Mouse (Mus musculus) gastrocnemius, postnatal 14 days (tissue): ENCODE measurements around the gene Lfng. TPM values are rescaled to one million over a fixed set of nuclear protein-coding genes. Genes with fewer than 3 reads are reported as not detected.

Source experiments
- DNase-seq: peaks from one replicate; pipeline ENCODE4 v3.0.0; 2021; ENCODE audit warnings: mixed read lengths
- intact Hi-C: fragments of 180-260 bp; cut with DNase I; formaldehyde crosslinking; loops from one replicate; pipeline ENCODE4 v1.15.1; 2025; ENCODE audit warnings: low total_unique reads
- total RNA-seq, 2 experiments: library from RNA; stranded (reverse); gene quantifications; 2 replicates each; pipeline ENCODE4 v1.2.3; 2021

The Lfng gene
- total RNA-seq, 2 experiments from 2014 or later: 5.6 to 9.8 TPM

DNA sequence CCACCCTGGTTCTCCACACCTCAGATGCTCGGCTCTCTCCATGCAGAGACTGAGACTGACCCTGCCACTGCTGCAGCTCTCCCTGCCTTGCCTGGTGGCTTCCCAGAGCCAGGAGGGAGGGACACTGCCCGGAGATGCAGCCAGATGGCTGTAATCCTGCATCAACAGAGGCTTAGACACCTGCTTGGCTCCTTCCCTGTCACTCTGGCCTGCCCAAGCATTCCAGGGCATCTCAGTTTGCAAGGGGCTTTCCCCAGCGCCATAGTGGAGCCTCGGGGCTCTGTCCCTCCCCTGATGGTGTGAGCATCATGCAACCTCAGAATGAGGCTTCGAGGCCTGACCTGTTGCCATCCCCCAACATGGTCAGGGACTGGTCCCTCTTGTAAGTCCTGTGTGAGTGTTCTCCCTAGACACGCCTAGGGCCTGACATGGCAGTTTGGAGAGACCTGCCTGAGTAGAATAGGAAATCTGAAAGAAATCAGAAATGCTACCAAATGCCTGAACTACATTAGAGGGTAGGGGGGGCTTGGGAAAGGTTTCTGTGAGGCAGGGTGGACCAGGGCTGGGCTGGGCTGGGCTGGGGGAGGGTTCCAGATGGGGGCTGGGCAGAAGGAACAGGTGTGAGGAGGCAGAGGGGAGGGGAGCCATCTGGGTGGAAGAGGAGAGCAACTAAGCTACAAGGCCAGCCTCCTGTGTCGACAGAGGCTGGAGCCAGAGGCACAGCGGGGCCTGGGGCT, 24.0 kb upstream of the Lfng start:
- intact Hi-C loops: no loop called here

DNA sequence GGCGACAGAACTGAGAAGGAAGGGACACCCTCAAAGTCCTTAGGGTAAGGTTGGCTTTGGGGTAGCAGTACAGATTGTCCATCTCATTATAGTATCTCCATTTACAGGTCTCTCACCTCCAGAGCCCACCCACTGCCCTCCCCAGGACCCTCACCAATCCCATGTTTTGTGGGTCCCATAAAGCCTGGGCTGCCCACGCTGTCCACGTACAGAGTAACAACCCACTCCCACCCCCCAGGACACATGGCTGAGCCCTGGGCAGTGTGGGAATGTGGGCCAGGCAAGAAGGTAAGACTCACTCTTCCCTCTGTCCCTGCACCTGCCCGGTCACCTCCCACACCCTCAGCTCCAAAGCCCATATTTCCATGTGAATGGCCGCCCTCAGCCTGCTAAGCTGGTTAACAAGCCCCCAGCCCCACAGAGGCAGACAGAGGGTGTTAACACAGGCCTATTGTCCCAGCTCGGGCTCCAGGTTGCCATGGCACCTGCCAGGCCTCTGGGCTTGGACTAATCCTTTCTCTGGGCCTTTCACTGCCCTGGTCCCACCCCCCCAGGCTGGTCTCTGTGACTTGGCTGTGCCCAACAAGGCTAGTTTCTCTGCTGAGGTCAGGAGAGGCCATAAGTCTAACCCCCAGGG, 23.3 kb upstream of the Lfng start:
- intact Hi-C loops: no loop called here
- DNase-seq: no peak

More for the DNA sequence above, 24.0 kb upstream of the Lfng start:
- DNase-seq: peak; percentile 61

DNA sequence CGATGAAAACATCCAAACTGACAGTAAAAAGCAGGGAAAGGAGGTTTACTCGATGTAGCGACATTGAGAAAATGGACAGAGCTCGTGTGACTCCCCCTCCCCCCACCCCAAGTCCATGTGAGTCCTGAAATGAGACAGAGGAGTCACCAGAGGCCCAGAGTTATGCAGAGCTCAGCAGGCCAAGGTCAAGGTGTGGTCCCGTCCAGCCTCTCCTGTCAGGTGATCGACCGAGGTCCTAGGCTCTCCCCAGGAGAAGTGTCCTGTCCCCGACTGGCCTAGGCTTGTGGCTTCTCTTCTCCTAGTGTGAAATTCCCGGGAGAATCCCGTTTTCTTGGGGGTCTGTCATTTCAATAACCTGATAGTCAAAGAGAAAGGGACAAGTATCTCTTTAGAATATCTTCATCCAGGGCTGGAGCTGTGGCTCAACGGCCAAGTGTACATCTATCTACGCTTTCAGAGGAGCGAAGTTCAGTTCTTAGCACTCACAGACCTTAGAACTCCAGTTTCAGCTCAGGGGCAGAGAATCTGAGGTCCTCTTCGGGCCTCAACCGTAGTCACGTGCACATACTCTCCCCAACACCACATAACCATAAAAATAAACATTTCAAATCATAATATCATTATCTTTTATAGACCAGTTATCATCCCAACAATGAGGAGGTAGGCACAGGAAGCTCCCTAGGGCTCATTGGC, 17.9 kb upstream of the Lfng start:
- intact Hi-C loops: no loop called here
- DNase-seq: no peak

GRCm38 (mm10) chr5:140594846-140595245, 12.3 kb upstream of the Lfng start:
- intact Hi-C loops: no loop called here

GRCm38 (mm10) chr5:140596426-140596825, 10.7 kb upstream of the Lfng start:
- intact Hi-C loops: no loop called here
- no peak for DNase-seq

More at GRCm38 (mm10) chr5:140594846-140595245, 12.3 kb upstream of the Lfng start:
- no peak for DNase-seq

DNA sequence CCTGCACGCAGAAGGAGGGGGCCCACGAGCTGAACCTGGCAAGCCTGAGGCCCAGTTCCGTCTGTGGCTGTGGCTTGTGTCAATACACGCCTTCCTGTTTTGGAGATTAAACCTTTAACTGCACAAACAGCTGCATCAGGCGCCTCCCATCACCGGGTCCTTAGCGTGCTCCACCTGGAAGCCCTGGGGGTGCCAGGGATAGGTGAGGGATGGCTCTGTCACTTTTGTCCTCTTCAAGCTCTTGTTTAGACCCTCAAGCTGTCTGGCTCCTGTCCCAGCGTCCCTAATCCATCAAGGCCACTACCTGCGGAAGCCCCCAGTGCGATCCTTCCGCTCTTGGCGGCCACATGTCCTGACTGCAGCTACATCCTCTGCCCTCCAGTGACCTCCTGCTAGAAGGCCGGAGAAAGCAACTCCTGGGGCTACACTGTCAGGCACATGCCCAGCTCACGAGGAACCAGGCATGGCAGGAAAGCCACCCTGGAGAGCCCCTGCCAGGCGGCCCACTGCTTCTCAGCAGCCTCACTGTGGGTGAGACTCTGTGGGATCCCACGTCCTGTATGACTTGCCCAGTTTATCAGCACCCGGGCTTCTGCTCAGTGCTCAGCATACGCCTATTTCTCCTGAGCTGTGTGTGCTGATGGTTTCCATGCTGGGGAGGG, 10.1 kb upstream of the Lfng start:
- intact Hi-C loops: no loop called here
- DNase-seq: no peak

GRCm38 (mm10) chr5:140597787-140598186, 9.3 kb upstream of the Lfng start:
- DNase-seq: no peak
- intact Hi-C loops: no loop called here

GRCm38 (mm10) chr5:140599939-140600338, 7.2 kb upstream of the Lfng start:
- intact Hi-C loops: no loop called here
- DNase-seq: no peak

DNA sequence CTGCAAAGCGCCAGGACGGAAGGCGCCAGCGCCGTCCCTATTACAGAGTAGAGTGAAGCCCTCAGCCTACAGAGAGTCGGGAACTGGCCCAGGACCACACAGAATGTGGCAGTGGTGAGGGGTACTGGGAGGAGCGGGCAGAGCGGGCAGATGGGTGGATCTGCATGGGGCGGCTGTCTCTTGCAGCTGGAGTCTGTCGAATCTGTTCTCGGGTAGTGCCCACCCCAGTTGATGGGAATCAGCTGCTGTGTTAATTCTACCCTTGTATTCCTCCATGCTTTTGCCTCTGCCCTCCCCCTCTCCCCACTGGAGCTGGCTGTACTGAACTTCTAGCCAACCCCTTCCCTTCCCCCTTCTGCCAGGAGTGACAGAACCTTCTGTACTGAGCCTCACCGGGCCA, 5.4 kb upstream of the Lfng start:
- intact Hi-C loops: no loop called here
- no peak for DNase-seq

- no peak for DNase-seq
- intact Hi-C loops: no loop called here
Measured at GRCm38 (mm10) chr5:140602540-140602939, 4.6 kb upstream of the Lfng start.

- intact Hi-C loops: no loop called here
- no peak for DNase-seq
Measured at GRCm38 (mm10) chr5:140604386-140604785, 2.7 kb upstream of the Lfng start.

DNA sequence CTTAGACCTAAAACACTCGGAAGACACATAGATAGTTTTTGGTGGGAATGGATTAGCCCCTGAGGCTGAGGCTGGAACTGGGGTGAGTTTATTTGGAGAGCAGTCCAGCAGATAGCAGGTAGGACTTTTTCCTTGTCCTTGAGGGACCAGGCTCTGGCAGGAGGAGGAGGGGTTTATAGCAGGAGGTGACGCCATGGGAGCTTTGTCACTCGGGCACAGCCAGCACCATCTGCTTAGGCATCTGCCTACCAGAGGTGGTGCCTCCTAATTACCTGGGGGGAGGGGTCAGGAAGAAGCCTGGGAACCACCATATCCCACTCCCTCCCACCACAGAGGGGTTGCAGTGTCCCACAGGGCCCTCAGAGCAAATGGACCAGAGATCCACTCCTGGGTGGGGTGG, 1.9 kb upstream of the Lfng start:
- no peak for DNase-seq
- intact Hi-C loops: no loop called here

DNA sequence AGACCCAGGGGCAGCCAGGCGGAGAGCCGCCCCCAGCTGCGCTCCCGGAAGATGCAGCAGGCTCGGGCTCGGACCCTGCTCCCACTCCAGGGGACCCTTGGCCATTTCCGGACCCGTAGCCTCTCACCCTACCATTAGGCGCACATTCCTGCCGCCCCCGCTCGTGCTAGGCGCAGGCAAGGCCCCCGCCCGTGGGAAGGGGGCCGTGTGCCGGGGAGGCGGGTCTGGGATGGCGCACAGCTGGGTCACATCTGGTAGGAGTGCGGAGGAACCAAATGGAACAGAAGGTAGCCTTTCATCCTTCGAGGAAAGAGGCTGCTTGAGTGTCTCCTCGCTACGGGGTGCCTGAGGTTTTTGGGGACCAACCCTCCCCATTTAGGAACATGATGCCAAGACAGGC, 734 bp upstream of the Lfng start:
- DNase-seq: no peak
- intact Hi-C loops: no loop called here

DNA sequence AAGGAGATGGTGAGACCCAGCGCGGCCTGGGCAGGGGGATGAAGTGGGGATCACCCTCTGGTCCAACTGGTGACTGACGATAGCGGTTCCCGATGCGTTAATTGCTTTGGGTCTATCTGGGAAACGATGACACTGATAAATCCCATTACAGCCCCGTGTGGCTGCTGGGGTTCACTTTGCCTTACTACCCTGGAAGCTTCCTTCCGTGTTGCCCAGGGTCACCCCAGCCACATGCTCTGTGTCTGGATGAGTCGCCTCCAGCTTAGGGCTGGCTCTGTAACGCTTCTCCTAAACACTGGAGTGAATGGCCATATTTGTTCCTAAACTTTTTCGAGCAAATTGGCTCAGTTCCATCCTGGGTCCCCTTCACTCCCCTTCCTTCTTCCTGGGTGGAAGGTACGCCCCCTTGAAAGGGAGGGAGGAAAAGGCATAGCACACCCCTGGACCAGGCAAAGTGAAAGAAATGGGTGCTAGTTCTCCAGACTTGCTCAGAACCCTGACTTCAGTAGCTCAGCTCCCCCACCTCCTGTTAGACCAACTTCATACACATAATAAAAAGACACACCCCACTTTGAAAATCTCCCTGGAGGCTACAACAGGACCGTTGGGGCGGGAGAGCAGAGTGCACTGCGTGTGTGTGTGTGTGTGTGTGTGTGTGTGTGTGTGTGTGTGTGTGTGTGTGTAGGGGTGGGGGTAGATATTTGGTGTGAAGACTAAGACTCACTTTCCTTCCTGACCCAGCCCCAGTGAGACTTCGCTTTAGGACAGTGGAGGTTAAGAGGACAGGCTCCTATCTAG, 915 bp downstream of the Lfng start:
- intact Hi-C loops: no loop called here
- no peak for DNase-seq

- DNase-seq: no peak
- intact Hi-C loops: no loop called here
Measured at GRCm38 (mm10) chr5:140608634-140609015, 1.5 kb downstream of the Lfng start.

DNA sequence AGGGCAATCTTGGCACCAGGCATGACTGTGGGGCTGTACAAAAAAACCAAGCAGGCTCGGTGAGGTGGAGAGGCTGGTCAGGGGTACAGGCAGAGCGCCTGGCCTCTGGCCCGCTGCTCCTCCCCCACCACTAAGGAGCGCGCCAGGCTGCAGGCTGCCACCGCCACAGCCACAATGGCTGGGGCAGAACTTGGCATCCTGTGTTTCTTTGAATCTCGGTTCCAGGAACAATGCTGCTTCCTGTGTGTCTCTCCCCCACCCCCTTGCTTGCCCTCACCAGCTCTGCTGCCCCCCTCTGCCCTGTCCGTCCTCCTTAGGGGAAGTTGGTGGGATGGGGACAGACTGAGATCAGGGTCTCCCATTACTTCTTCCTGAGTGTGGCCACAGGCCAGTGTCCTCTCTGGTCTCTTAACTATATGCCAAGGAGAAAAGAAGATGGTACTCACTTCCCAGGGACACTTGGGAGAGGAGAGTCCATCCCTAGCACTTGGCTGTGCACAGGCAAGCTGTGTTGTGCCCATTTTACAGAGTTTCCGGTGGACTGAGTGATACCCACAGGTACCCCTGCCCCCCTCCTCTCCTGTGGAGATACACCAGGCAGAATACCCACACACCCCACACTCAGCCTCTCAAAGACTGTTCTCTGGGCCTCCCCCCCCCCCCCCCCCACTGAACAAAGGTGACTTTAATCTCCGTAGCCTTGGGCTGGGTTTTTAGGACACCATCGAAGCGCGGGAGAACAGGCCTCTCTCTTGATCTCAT, 2.6 kb downstream of the Lfng start:
- DNase-seq: no peak
- intact Hi-C loops: no loop called here

- intact Hi-C loops: no loop called here
- DNase-seq: peak; percentile 47
Measured at GRCm38 (mm10) chr5:140610273-140611011, 3.3 kb downstream of the Lfng start.

DNA sequence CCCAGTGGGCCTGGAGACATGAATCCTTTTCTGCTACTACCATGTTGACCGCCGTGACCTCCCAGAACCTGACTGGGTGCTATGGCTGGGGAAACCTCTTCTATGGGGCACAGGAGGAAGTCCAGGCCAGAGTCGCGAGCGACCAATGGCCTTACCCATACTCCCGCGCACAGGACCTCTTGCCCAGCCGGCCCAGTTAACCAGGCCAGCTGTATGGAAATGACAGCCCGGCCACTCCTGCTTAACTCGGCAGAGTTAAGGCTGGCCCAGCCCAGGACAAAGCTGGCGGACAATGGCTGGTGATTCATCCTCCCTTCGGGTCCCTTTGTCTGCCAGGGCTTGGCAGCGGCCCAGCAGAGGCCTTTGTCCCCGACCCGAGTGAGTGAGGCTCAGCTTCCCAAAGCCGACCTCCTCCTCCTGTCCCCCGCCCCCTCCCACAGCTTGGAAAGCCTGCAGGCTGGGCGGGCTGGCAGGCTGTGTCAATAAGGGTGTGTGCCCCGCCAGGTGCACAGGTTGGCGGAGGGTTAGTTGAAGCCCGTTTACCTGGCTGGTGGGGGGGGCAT, 4.0 kb downstream of the Lfng start:
- intact Hi-C loops: no loop called here
- peak; percentile 88 for DNase-seq
